Mouse (Mus musculus): ENCODE results near the gene Zar1l. TPM values are rescaled to one million over a fixed set of nuclear protein-coding genes. Genes with fewer than 3 reads are reported as not detected.

Zar1l gene
- polyA plus RNA-seq, 1 experiment: not detected

- 50% methylated on average over 3 of the region's 3 CpGs for WGBS
- 0 out of 2 replicates have a peak, but pooled peaks cover 1% of the 10 kb centered on the region for H3K36me3 ChIP-seq (ENCODE audit: control insufficient read depth, insufficient read depth, low read length)
- no peak overlapping the region for H3K4me3 ChIP-seq (ENCODE audit: low read depth, low read length)
- H3K27ac ChIP-seq (ENCODE audit: insufficient read depth, low read depth, low read length): peak overlapping the region; percentile 26; the same call in 1 of the 2 replicates
- H3K27me3 ChIP-seq (ENCODE audit: control insufficient read depth, insufficient read depth, low read length): no peaks in the 10 kb centered on the region
- TF ChIP-seq POLR2A (IDR thresholded peaks at IDR 0.05; ENCODE audit: low read depth, low read length) (no peak), CTCF (IDR thresholded peaks at IDR 0.05; ENCODE audit: extremely low read depth, insufficient read length, insufficient replicate concordance, low read depth, low read length) (no peak)
- H3K4me1 ChIP-seq (ENCODE audit: control insufficient read depth, insufficient read depth, insufficient read length, low read length): no peaks in the 10 kb centered on the region
Measured at GRCm38 (mm10) chr5:150464721-150465120, 53.2 kb downstream of the Zar1l start.

GRCm38 (mm10) chr5:150459801-150460200 lies 58.2 kb downstream of the Zar1l start:
- Histone ChIP-seq H3K27ac (ENCODE audit: insufficient read depth, low read depth, low read length) (no peak overlapping the region), H3K36me3 (ENCODE audit: control insufficient read depth, insufficient read depth, low read length) (peaks cover 4% of the 10 kb centered on the region), H3K27me3 (ENCODE audit: control insufficient read depth, insufficient read depth, low read length) (no peaks in the 10 kb centered on the region), H3K4me3 (ENCODE audit: low read depth, low read length) (no peak overlapping the region), H3K4me1 (ENCODE audit: control insufficient read depth, insufficient read depth, insufficient read length, low read length) (no peaks in the 10 kb centered on the region)
- TF ChIP-seq CTCF (IDR thresholded peaks at IDR 0.05; ENCODE audit: extremely low read depth, insufficient read length, insufficient replicate concordance, low read depth, low read length) (peak; percentile 44; the same call in 1 of the 2 replicates), POLR2A (IDR thresholded peaks at IDR 0.05; ENCODE audit: low read depth, low read length) (no peak)
- WGBS: 85% methylated on average over 4 of the region's 4 CpGs

- Histone ChIP-seq H3K4me3 (ENCODE audit: low read depth, low read length) (peak overlapping the region; percentile 33), H3K4me1 (ENCODE audit: control insufficient read depth, insufficient read depth, insufficient read length, low read length) (no peaks in the 10 kb centered on the region), H3K36me3 (ENCODE audit: control insufficient read depth, insufficient read depth, low read length) (peaks cover 9% of the 10 kb centered on the region), H3K27ac (ENCODE audit: insufficient read depth, low read depth, low read length) (peak overlapping the region; percentile 57), H3K27me3 (ENCODE audit: control insufficient read depth, insufficient read depth, low read length) (no peaks in the 10 kb centered on the region)
- TF ChIP-seq CTCF (IDR thresholded peaks at IDR 0.05; ENCODE audit: extremely low read depth, insufficient read length, insufficient replicate concordance, low read depth, low read length) (no peak), POLR2A (IDR thresholded peaks at IDR 0.05; ENCODE audit: low read depth, low read length) (no peak)
- 66% methylated on average over 17 of the region's 17 CpGs for WGBS
Measured at GRCm38 (mm10) chr5:150457904-150458739, 59.8 kb downstream of the Zar1l start.

- Histone ChIP-seq H3K4me1 (ENCODE audit: control insufficient read depth, insufficient read depth, insufficient read length, low read length) (no peaks in the 10 kb centered on the region), H3K27ac (ENCODE audit: insufficient read depth, low read depth, low read length) (peak overlapping the region; percentile 57), H3K27me3 (ENCODE audit: control insufficient read depth, insufficient read depth, low read length) (no peaks in the 10 kb centered on the region), H3K36me3 (ENCODE audit: control insufficient read depth, insufficient read depth, low read length) (peaks cover 9% of the 10 kb centered on the region), H3K4me3 (ENCODE audit: low read depth, low read length) (peak overlapping the region; percentile 33)
- TF ChIP-seq CTCF (IDR thresholded peaks at IDR 0.05; ENCODE audit: extremely low read depth, insufficient read length, insufficient replicate concordance, low read depth, low read length) (no peak), POLR2A (IDR thresholded peaks at IDR 0.05; ENCODE audit: low read depth, low read length) (no peak)
- WGBS: 75% methylated on average over 17 of the region's 17 CpGs
Measured at GRCm38 (mm10) chr5:150457165-150457903, 60.6 kb downstream of the Zar1l start.

Other genes with a start within 250 kb of the Zar1l start
- 0.72 and 1.8 TPM in 2 replicates for gene Brca2, start 4.5 kb upstream of the Zar1l start, polyA plus RNA-seq (2012; rRNA removed)
- 4.9 and 7.6 TPM in 2 replicates for gene N4bp2l1, start 79.0 kb upstream of the Zar1l start, polyA plus RNA-seq (2012; rRNA removed)
- 1.4 and 1.7 TPM in 2 replicates for gene N4bp2l2, start 148.0 kb upstream of the Zar1l start, polyA plus RNA-seq (2012; rRNA removed)
- gene Pds5b, start 155.6 kb upstream of the Zar1l start, polyA plus RNA-seq (2012; rRNA removed): 0.34 and 1.0 TPM in 2 replicates

All from small intestine, adult 2 months (tissue).